Mouse (Mus musculus): ENCODE results near the gene D6Ertd527e. TPM values are rescaled to one million over a fixed set of nuclear protein-coding genes. Genes with fewer than 3 reads are reported as not detected.

Gene D6Ertd527e
- polyA plus RNA-seq, 1 experiment, result 0.38 TPM

DNA sequence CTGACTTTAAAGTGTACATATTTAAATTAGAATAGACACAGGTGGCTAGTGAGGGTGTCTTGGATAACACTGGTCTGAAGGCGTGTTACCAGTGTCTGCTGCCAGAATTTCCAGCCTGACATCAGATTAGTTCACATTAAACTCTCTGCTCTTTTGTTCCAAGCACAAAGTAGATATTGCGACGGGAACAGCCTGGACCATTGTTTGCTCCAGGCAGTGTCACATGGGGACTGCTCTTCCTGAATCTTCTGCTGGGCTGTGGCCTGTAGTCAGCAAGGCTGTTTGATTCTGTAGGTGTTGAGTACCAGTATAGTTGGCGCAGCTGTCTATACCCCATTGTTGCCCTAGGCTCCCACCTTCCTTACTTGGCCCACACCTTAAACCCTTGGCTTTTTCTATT is 19.4 kb downstream of the D6Ertd527e start:
- WGBS, result 68% methylated on average over 4 of the region's 4 CpGs
- no peak overlapping the region for H3K4me3 ChIP-seq (replicated peaks; ENCODE audit: insufficient read depth, low read depth, low read length)
- DNase-seq, result no peak
- 0 out of 2 replicates have a peak, but pooled peaks cover 1% of the 10 kb centered on the region for H3K27me3 ChIP-seq (ENCODE audit: control insufficient read depth, insufficient read depth, low read length)
- H3K4me1 ChIP-seq (ENCODE audit: control insufficient read depth, insufficient read depth, low read length), result no peaks in the 10 kb centered on the region
- H3K27ac ChIP-seq (ENCODE audit: insufficient read depth, low read length), result no peak overlapping the region
- TF ChIP-seq POLR2A (IDR thresholded peaks at IDR 0.05; ENCODE audit: borderline replicate concordance, insufficient read depth, low read length) (no peak), CTCF (IDR thresholded peaks at IDR 0.05; ENCODE audit: borderline replicate concordance, insufficient read depth, low read depth, low read length) (no peak)

GRCm38 (mm10) chr6:87127049-87127753 is 22.7 kb downstream of the D6Ertd527e start:
- no peak for DNase-seq
- 66% methylated on average over 8 of the region's 8 CpGs for WGBS
- Histone ChIP-seq H3K4me3 (replicated peaks; ENCODE audit: insufficient read depth, low read depth, low read length) (no peak overlapping the region), H3K27ac (ENCODE audit: insufficient read depth, low read length) (no peak overlapping the region), H3K4me1 (ENCODE audit: control insufficient read depth, insufficient read depth, low read length) (no peaks in the 10 kb centered on the region), H3K27me3 (ENCODE audit: control insufficient read depth, insufficient read depth, low read length) (no peaks in the 10 kb centered on the region)
- TF ChIP-seq CTCF (IDR thresholded peaks at IDR 0.05; ENCODE audit: borderline replicate concordance, insufficient read depth, low read depth, low read length) (no peak), POLR2A (IDR thresholded peaks at IDR 0.05; ENCODE audit: borderline replicate concordance, insufficient read depth, low read length) (no peak)

- no peak for TF ChIP-seq POLR2A (IDR thresholded peaks at IDR 0.05; ENCODE audit: borderline replicate concordance, insufficient read depth, low read length)
- TF ChIP-seq CTCF (IDR thresholded peaks at IDR 0.05; ENCODE audit: borderline replicate concordance, insufficient read depth, low read depth, low read length), result no peak
- no peak for DNase-seq
- H3K4me3 ChIP-seq (replicated peaks; ENCODE audit: insufficient read depth, low read depth, low read length), result no peak overlapping the region
- no peak overlapping the region for H3K27ac ChIP-seq (ENCODE audit: insufficient read depth, low read length)
- H3K4me1 ChIP-seq (ENCODE audit: control insufficient read depth, insufficient read depth, low read length), result no peaks in the 10 kb centered on the region
- WGBS, result 83% methylated on average over 8 of the region's 8 CpGs
- no peaks in the 10 kb centered on the region for H3K27me3 ChIP-seq (ENCODE audit: control insufficient read depth, insufficient read depth, low read length)
Observed at GRCm38 (mm10) chr6:87129861-87130260, 25.3 kb downstream of the D6Ertd527e start.

- Histone ChIP-seq H3K27me3 (ENCODE audit: control insufficient read depth, insufficient read depth, low read length) (no peaks in the 10 kb centered on the region), H3K4me3 (replicated peaks; ENCODE audit: insufficient read depth, low read depth, low read length) (no peak overlapping the region), H3K27ac (ENCODE audit: insufficient read depth, low read length) (no peak overlapping the region), H3K4me1 (ENCODE audit: control insufficient read depth, insufficient read depth, low read length) (no peaks in the 10 kb centered on the region)
- no peak for DNase-seq
- no peak for TF ChIP-seq CTCF (IDR thresholded peaks at IDR 0.05; ENCODE audit: borderline replicate concordance, insufficient read depth, low read depth, low read length)
- TF ChIP-seq POLR2A (IDR thresholded peaks at IDR 0.05; ENCODE audit: borderline replicate concordance, insufficient read depth, low read length), result no peak
- WGBS, result 98% methylated on average over 7 of the region's 7 CpGs
Observed at GRCm38 (mm10) chr6:87130628-87131027, 26.1 kb downstream of the D6Ertd527e start.

DNA sequence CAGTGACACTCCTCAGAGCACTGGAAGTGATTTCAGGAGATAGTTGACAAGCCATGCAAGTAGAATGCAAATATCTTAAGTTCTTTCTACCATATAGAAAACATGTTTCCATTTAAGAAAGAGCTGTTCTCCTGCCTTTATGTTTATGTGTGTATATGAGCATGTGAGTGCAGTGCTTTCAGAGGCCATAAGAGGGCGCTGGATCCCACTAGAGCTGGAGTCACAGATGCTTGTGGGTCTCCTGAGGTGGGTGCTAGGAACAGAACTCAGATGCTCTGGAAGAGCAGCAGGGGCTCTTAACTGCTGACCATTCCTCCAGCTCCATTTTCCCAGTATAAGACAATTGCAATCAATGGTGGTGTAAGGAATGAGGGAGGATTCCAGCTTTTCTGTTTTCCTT is 26.5 kb downstream of the D6Ertd527e start:
- Histone ChIP-seq H3K27ac (ENCODE audit: insufficient read depth, low read length) (no peak overlapping the region), H3K4me3 (replicated peaks; ENCODE audit: insufficient read depth, low read depth, low read length) (no peak overlapping the region), H3K4me1 (ENCODE audit: control insufficient read depth, insufficient read depth, low read length) (no peaks in the 10 kb centered on the region), H3K27me3 (ENCODE audit: control insufficient read depth, insufficient read depth, low read length) (no peaks in the 10 kb centered on the region)
- DNase-seq, result no peak
- TF ChIP-seq POLR2A (IDR thresholded peaks at IDR 0.05; ENCODE audit: borderline replicate concordance, insufficient read depth, low read length) (no peak), CTCF (IDR thresholded peaks at IDR 0.05; ENCODE audit: borderline replicate concordance, insufficient read depth, low read depth, low read length) (no peak)
- WGBS, result 68% methylated on average over 1 of the region's 1 CpGs

GRCm38 (mm10) chr6:87133520-87133919 is 29.0 kb downstream of the D6Ertd527e start:
- no peak overlapping the region for H3K4me3 ChIP-seq (replicated peaks; ENCODE audit: insufficient read depth, low read depth, low read length)
- no peak for TF ChIP-seq POLR2A (IDR thresholded peaks at IDR 0.05; ENCODE audit: borderline replicate concordance, insufficient read depth, low read length)
- no peak for TF ChIP-seq CTCF (IDR thresholded peaks at IDR 0.05; ENCODE audit: borderline replicate concordance, insufficient read depth, low read depth, low read length)
- H3K27ac ChIP-seq (ENCODE audit: insufficient read depth, low read length), result no peak overlapping the region
- no peaks in the 10 kb centered on the region for H3K27me3 ChIP-seq (ENCODE audit: control insufficient read depth, insufficient read depth, low read length)
- H3K4me1 ChIP-seq (ENCODE audit: control insufficient read depth, insufficient read depth, low read length), result no peaks in the 10 kb centered on the region
- DNase-seq, result no peak
- 34% methylated on average over 3 of the region's 3 CpGs for WGBS

- no peak for TF ChIP-seq POLR2A (IDR thresholded peaks at IDR 0.05; ENCODE audit: borderline replicate concordance, insufficient read depth, low read length)
- TF ChIP-seq CTCF (IDR thresholded peaks at IDR 0.05; ENCODE audit: borderline replicate concordance, insufficient read depth, low read depth, low read length), result no peak
- no peak for DNase-seq
- Histone ChIP-seq H3K4me3 (replicated peaks; ENCODE audit: insufficient read depth, low read depth, low read length) (no peak overlapping the region), H3K27me3 (ENCODE audit: control insufficient read depth, insufficient read depth, low read length) (no peaks in the 10 kb centered on the region), H3K27ac (ENCODE audit: insufficient read depth, low read length) (no peak overlapping the region), H3K4me1 (ENCODE audit: control insufficient read depth, insufficient read depth, low read length) (no peaks in the 10 kb centered on the region)
- WGBS, result 57% methylated on average over 12 of the region's 12 CpGs
Observed at GRCm38 (mm10) chr6:87133966-87134546, 29.5 kb downstream of the D6Ertd527e start.

DNA sequence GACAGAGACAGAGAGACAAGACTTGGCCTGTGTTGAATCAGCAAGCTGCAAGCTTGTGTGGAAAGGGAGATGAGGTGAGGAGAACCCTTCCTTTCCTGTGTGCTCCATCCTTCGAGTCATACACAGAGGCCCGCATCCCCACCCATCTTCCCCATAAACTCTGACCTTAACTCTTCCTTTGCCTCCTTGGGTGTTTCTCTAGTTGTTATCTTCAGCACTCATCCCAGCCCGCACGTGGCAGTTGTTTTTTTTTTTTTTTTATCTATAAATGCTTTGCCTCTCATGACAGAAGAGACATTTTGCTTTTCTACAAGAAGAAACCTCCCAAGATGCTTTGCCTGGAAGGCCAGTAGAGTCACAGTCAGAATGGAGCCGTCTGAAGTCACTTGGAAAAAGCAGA is 33.9 kb downstream of the D6Ertd527e start:
- no peaks in the 10 kb centered on the region for H3K27me3 ChIP-seq (ENCODE audit: control insufficient read depth, insufficient read depth, low read length)
- H3K4me3 ChIP-seq (replicated peaks; ENCODE audit: insufficient read depth, low read depth, low read length), result no peak overlapping the region
- H3K27ac ChIP-seq (ENCODE audit: insufficient read depth, low read length), result no peak overlapping the region
- TF ChIP-seq CTCF (IDR thresholded peaks at IDR 0.05; ENCODE audit: borderline replicate concordance, insufficient read depth, low read depth, low read length) (no peak), POLR2A (IDR thresholded peaks at IDR 0.05; ENCODE audit: borderline replicate concordance, insufficient read depth, low read length) (no peak)
- H3K4me1 ChIP-seq (ENCODE audit: control insufficient read depth, insufficient read depth, low read length), result no peaks in the 10 kb centered on the region
- DNase-seq, result no peak
- 92% methylated on average over 5 of the region's 5 CpGs for whole genome bisulfite sequencing

Data from cerebellum, adult 2 months (tissue).